Mouse (Mus musculus) spleen, adult 2 months (tissue): ENCODE measurements around the gene Aldh16a1.

Experiments used
- CTCF ChIP-seq: fragments of 200-500 bp; IDR thresholded peaks from 2 replicates; pipeline ENCODE4 v1.5.1; 2011; ENCODE audit warnings: mild to moderate bottlenecking, inconsistent platforms; ENCODE audit not compliant: insufficient read depth, insufficient read length, insufficient replicate concordance; ENCODE audit errors: extremely low read depth
- POLR2A ChIP-seq: fragments of 200-500 bp; IDR thresholded peaks from 2 replicates; pipeline ENCODE4 v1.6.1; 2011; ENCODE audit warnings: low read depth, low read length, inconsistent platforms

DNA sequence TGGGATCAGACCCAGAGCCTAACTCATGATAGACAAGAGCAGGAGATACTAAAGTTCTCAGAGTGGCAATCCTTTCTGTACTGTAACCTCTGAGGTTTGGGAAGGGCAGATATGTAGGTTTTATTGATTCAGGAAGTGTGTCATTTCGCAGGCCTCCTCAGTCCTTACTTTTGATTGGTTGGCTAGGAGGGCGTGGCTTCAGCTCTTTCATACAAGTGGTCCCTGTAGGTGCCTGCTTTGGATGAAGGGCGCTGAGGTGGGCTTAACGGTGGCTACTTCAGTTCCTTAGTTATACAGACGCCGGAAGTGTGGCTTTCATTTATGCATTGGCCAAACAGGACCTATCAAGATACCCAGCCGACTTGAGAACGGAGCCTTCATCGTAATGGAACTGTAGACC lies 1.2 kb upstream of the Aldh16a1 start:
- TF ChIP-seq CTCF, result no peak
- TF ChIP-seq POLR2A, result no peak
